Comparison of ENCODE assay signal across 1 mouse cellular context in genomic region chr2:158379354-158380078, GRCm38 (mm10).
TF ChIP-seq lines count a peak whose summit lies in the region.

No protein-coding gene starts in this region.

TF ChIP-seq in CH12.LX, 34 proteins besides CTCF, POLR2A, EP300 and RAD21 (continued from another document):
- TF ChIP-seq USF1 (IDR thresholded peaks at IDR 0.05; ENCODE audit: low read depth, low read length) (no peak), ZC3H11A (IDR thresholded peaks at IDR 0.05; ENCODE audit: low read depth, low read length) (no peak), UBTF (IDR thresholded peaks at IDR 0.05; ENCODE audit: low read depth, low read length) (no peak), TCF12 (IDR thresholded peaks at IDR 0.05; ENCODE audit: low read depth, low read length) (peak; percentile 57; the same call in 1 of the 2 replicates), NELFE (IDR thresholded peaks at IDR 0.05; ENCODE audit: low read depth, low read length) (peak; percentile 82; the same call in 1 of the 2 replicates), MAZ (IDR thresholded peaks at IDR 0.05; ENCODE audit: low read depth, low read length) (no peak), ZMIZ1 (IDR thresholded peaks at IDR 0.05; ENCODE audit: low read depth, low read length) (no peak), KAT2A (IDR thresholded peaks at IDR 0.05; ENCODE audit: insufficient replicate concordance, low read length) (no peak), ELF1 (IDR thresholded peaks at IDR 0.05; ENCODE audit: low read depth, low read length) (no peak), JUN (IDR thresholded peaks at IDR 0.05; ENCODE audit: insufficient read depth, low read depth, low read length) (no peak), TBP (conservative IDR thresholded peaks at IDR 0.05; ENCODE audit: low read depth, low read length) (peak; percentile 97), SMC3 (IDR thresholded peaks at IDR 0.05; ENCODE audit: low read depth, low read length) (peak; percentile 78), JUND (conservative IDR thresholded peaks at IDR 0.05; ENCODE audit: low read depth, low read length) (peak; percentile 42; the same call in 1 of the 2 replicates)
